Mouse (Mus musculus) embryonic facial prominence, embryonic 10.5 days (tissue): ENCODE data around the gene Rassf7. TPM values are rescaled to one million over a fixed set of nuclear protein-coding genes. Genes with fewer than 3 reads are reported as not detected.
"Not testable (repeated sequence)": the region's sequence is repeated elsewhere in the genome, so short reads cannot be mapped to it uniquely, and the experiment has no call there.

Experiments used
- DNase-seq: peaks from one replicate; pipeline ENCODE4 v3.0.0-alpha.2; 2017; ENCODE audit warnings: low spot score
- H3K27ac ChIP-seq: fragments of 300-500 bp; sonication (generic); replicated peaks from 2 replicates; pipeline ENCODE4 v1.5.1; 2016; ENCODE audit warnings: mild to moderate bottlenecking
- H3K27me3 ChIP-seq: fragments of 300-500 bp; sonication (generic); replicated peaks from 2 replicates; pipeline ENCODE4 v1.6.1; 2016; ENCODE audit warnings: low read depth, mild to moderate bottlenecking; ENCODE audit not compliant: poor library complexity, severe bottlenecking
- H3K36me3 ChIP-seq: fragments of 300-500 bp; sonication (generic); replicated peaks from 2 replicates; pipeline ENCODE4 v1.6.1; 2016; ENCODE audit warnings: mild to moderate bottlenecking, moderate library complexity
- H3K4me1 ChIP-seq: fragments of 300-500 bp; sonication (generic); 2 replicates; pipeline ENCODE4 v1.6.1; 2016
- H3K4me3 ChIP-seq: fragments of 300-500 bp; sonication (generic); 2 replicates; pipeline ENCODE4 v1.5.1; 2016; ENCODE audit warnings: mild to moderate bottlenecking, moderate library complexity
- H3K9me3 ChIP-seq: fragments of 300-500 bp; sonication (generic); 2 replicates; pipeline ENCODE4 v1.6.1; 2016; ENCODE audit warnings: mild to moderate bottlenecking
- WGBS: fragments of 180-500 bp; shearing (Covaris S2); methylation state at CpG from one replicate; pipeline ENCODE4 v1.1.7; 2016; 5-methylcytosine and 5-hydroxymethylcytosine counted together
- microRNA counts: library from miRNA; unstranded; fragments of <30 nt; microRNA quantifications from one replicate; lab custom pipeline; 2017
- microRNA-seq: library from miRNA; unstranded; fragments of <30 nt; microRNA quantifications from one replicate; pipeline ENCODE4, GENCODE M21; 2017
- polyA plus RNA-seq: library from polyadenylated mRNA; unstranded; fragments of >200 nt; fragmentation: Nextera tagmentation; extraction: Ambion mirVana; gene quantifications from 2 replicates; pipeline ENCODE4 v1.2.1, GENCODE M21; 2016

Gene Rassf7
- polyA plus RNA-seq, 1 experiment from 2014 or later = 56.0 TPM

DNA sequence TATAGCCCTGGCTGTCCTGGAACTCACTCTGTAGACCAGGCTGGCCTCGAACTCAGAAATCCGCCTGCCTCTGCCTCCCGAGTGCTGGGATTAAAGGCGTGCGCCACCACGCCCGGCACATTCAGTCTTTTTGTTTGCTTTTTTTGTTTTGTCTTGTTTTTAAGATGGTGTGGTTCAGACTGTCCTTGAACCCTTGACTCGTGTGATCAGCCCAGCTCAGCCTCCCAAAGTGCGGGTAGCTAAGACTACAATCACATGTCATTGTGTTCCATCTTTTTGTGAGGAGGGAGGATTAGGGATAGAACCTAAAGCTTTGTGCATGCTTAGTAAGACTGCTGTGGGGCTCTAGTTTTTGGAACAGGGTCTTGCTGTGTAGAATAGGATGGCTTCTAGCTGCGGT, 15.9 kb downstream of the Rassf7 start:
- peaks cover 25% of the 10 kb centered on the region for H3K4me1 ChIP-seq
- no peaks in the 10 kb centered on the region for H3K9me3 ChIP-seq
- no peak for DNase-seq
- WGBS = 95% methylated on average over 10 of the region's 10 CpGs
- H3K4me3 ChIP-seq = no peak overlapping the region
- no peak overlapping the region for H3K27ac ChIP-seq
- peaks cover 64% of the 10 kb centered on the region for H3K36me3 ChIP-seq
- no peaks in the 10 kb centered on the region for H3K27me3 ChIP-seq

DNA sequence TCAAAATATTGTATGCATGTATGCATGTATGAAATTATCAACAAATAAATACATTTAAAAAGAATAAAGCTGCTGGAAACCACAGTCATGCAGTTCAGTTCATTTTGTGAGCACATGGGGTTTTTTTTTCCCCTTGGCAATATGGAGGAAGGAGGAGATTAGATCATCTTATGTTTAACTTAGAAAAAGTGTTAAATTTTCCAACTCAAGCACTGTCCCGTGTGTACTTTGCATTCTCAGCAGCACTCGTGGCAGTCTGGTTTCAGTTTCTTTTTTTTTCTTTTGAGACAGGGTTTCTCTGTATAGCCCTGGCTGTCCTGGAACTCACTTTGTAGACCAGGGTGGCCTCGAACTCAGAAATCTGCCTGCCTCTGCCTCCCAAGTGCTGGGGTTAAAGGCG, 34.8 kb downstream of the Rassf7 start:
- H3K9me3 ChIP-seq, H3K4me3 ChIP-seq, H3K4me1 ChIP-seq, DNase-seq, H3K27me3 ChIP-seq, H3K27ac ChIP-seq: not testable (repeated sequence)
- peaks cover 98% of the 10 kb centered on the region for H3K36me3 ChIP-seq
- 89% methylated on average over 4 of the region's 4 CpGs for WGBS

DNA sequence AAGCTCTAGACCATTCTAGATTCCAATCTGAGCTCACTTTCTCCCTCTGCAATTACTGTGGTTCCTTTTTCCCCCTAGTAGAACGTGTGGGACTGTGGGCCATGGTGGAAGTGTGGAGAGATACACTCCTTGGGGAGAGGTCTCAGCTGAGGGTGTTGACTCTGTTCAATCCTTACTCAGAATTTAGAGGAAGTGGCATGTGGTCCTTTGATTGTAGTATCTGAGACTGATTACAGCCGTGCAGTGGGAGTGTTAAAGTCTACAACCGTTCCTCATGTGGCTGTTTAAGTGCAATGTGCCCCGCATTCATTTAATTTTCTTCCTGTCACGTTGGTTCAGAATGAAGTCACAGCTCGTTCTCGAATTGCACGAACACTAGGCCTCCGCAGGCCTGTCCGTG, 40.5 kb downstream of the Rassf7 start:
- Histone ChIP-seq H3K27me3 (no peaks in the 10 kb centered on the region), H3K36me3 (peaks cover 98% of the 10 kb centered on the region), H3K9me3 (no peaks in the 10 kb centered on the region), H3K4me3 (no peak overlapping the region), H3K4me1 (no peaks in the 10 kb centered on the region), H3K27ac (no peak overlapping the region)
- DNase-seq = no peak
- WGBS = 92% methylated on average over 10 of the region's 10 CpGs

DNA sequence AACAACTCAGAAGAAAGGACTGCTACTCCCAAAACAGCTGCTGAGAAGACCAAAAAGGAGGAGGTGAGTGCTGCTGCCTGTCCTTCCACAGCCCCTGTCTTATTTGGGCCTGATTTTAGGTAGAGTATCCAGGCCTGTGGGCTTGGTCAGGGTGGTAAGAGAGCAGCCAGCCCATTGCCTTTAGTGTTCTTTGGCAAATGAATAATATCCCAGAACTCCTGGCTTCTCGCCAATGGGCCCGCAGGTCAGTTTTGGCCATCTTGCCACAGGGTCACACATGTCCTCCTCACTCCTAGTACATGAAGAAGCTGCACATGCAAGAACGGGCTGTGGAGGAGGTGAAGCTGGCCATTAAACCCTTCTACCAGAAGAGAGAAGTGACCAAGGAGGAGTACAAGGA, 45.8 kb downstream of the Rassf7 start:
- H3K4me3 ChIP-seq = no peak overlapping the region
- peaks cover 81% of the 10 kb centered on the region for H3K36me3 ChIP-seq
- 94% methylated on average over 3 of the region's 3 CpGs for WGBS
- H3K27me3 ChIP-seq = no peaks in the 10 kb centered on the region
- no peaks in the 10 kb centered on the region for H3K9me3 ChIP-seq
- H3K27ac ChIP-seq = no peak overlapping the region
- peaks cover 17% of the 10 kb centered on the region for H3K4me1 ChIP-seq
- DNase-seq = no peak

DNA sequence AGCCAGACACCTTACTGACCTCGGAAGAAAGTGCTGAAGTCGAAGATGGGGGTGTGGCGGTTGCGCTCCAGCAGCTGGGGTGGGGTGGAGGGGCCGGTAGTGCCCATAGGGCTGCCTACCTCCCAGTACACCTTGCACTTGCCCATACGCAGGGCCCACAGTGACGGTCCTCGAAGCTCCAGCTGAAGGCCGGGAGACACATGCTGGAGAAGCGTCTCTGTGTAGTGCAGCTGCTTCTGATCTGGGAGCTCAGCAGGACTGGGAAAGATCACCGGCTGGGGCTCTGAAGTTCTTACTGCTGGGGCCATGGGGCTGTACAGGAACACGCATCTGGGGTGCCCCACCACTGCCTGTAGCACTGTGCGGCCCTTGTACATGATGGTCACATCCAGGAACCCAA, 48.0 kb downstream of the Rassf7 start:
- peaks cover 18% of the 10 kb centered on the region for H3K4me1 ChIP-seq
- H3K27ac ChIP-seq = no peak overlapping the region
- WGBS = 88% methylated on average over 13 of the region's 13 CpGs
- H3K4me3 ChIP-seq = no peak overlapping the region
- peaks cover 60% of the 10 kb centered on the region for H3K36me3 ChIP-seq
- DNase-seq = no peak
- no peaks in the 10 kb centered on the region for H3K27me3 ChIP-seq
- no peaks in the 10 kb centered on the region for H3K9me3 ChIP-seq

DNA sequence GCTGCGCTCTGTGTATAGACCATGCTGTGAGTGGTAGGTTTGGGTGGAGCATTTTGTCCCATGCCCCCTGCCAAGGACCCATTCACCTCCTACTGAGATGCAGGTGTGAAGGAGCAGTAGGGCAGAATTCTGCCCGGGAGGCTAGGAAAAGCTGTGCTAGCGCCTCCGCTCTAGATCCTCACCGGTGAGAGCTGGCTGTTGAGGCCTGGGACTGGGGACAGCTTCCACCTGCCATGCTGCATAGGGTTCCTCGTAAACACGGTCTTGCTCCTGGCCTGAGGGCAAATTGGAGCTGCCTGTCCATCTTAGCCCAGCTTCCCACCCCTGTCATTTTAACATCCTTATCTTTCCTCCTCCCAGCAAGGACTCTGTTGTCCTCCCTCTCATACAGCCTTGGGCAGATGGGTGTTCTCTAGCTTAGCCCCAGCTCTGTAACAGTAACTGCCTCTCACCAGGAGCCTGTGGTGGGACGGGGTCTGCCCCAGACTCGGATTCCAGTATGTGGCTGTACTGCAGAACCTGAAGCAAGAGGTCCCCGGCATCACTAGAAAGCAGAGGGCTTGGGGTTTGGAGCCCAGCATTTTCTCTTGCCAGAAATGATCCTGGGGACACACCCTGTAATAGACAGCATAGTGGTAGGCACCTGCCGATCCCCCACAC, 48.5 kb downstream of the Rassf7 start:
- DNase-seq = no peak
- Histone ChIP-seq H3K9me3 (no peaks in the 10 kb centered on the region), H3K4me1 (peaks cover 18% of the 10 kb centered on the region), H3K4me3 (no peak overlapping the region), H3K36me3 (peaks cover 54% of the 10 kb centered on the region), H3K27ac (no peak overlapping the region), H3K27me3 (no peaks in the 10 kb centered on the region)
- 77% methylated on average over 11 of the region's 11 CpGs for WGBS

DNA sequence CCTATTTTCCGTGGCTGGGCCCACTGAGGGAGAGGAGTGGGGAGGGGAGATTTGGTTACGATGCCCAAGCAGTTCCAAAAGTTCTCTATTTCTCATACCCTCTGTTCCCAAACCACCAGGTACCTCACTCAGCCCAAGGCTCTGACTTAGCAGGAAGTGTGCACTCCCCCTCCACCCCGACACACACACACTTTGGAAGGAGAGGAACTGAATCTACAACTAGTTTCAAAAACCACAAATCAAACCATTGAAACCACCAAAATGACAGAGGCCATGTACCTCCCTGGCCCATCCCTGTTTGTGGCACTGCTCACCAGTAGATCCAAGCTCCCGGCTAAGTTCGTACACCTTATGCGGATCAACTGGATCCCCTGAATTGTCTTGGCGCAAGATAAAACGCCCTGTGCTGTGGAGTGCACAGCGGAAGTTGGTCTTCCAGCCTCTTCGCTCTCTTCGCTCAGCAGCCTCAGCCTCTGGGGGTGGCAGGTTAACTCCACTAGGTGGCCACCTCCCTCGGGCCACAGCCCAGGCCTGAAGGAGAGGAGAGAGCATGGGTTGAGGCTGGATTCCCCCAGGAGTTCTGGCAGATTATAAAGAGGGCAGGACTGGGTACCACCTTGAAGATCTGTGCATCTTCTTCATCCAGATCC, 49.2 kb downstream of the Rassf7 start:
- peaks cover 18% of the 10 kb centered on the region for H3K4me1 ChIP-seq
- WGBS = 40% methylated on average over 12 of the region's 12 CpGs
- no peaks in the 10 kb centered on the region for H3K9me3 ChIP-seq
- no peak overlapping the region for H3K27ac ChIP-seq
- H3K36me3 ChIP-seq = peaks cover 47% of the 10 kb centered on the region
- H3K27me3 ChIP-seq = no peaks in the 10 kb centered on the region
- no peak overlapping the region for H3K4me3 ChIP-seq
- DNase-seq = peak; percentile 43

DNA sequence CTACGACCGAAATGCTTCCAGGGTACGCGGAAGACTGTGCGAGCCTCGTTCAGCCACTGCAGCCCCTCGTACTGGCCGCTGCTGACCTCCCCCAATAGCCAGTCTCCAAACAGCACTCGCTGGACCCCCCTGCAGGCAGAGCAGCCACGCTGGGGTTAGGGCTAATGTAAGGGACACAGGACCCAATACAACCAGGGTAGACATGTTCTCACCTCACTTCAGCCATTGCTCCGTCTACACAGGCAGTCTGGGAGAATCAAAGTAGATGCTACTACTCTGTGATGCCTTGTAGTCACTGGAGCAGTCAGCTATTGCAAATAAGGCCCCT, 49.7 kb downstream of the Rassf7 start:
- 38% methylated on average over 11 of the region's 11 CpGs for WGBS
- Histone ChIP-seq H3K4me1 (peaks cover 18% of the 10 kb centered on the region), H3K4me3 (peak overlapping the region; percentile 55; the same call in 1 of the 2 replicates), H3K36me3 (peaks cover 42% of the 10 kb centered on the region), H3K27me3 (no peaks in the 10 kb centered on the region), H3K27ac (no peak overlapping the region), H3K9me3 (no peaks in the 10 kb centered on the region)
- no peak for DNase-seq

DNA sequence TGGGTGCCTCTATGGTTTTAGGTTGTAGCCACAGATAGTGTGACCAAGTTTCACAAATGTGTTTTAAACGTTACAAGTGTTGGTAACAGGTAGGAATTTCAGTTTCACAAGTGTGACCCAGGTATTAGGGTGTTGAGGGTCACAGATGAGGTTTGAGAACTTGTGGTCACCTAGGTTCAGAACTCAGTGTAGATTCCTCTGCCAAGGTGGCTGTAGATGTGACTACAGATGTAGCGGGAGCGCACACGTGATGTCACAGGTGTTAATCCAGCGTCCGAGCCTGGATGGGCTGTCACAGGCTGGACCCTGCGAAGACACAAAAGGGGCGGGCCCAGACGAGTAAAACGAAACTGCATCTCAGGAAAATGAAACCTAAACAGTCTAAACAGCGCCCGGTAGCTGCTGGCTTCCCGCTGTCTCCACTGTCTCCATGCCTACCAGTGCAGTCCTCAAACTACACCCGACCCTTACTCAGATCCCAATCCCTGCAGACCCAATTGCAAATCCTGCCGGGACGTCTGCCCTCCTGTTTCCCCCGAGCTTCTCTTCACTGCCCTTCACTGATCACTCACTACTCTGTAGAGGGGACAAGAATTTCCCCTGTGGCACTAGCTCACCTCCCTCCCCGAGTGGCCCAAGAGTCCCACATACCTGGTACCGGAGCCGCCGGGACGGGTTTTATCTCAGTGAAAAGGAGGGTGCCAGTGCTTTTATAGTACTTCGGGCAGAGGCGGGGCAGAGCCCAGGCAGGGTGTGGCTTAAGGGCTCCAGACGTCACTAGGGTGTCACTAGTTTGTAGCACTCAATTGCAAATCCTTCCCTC, 50.3 kb downstream of the Rassf7 start, which contains the start of gene Irf7:
Gene Irf7, minus strand, starts transcription at position 743 of the 823 bp plus-strand sequence.
- no peak for DNase-seq
- H3K27ac ChIP-seq = no peak within 1 kb of the TSS
- H3K27me3 ChIP-seq = no peaks in the 10 kb centered on the region
- 14% methylated on average over 25 of the region's 25 CpGs for WGBS
- no peaks in the 10 kb centered on the region for H3K9me3 ChIP-seq
- H3K4me3 ChIP-seq = peak within 1 kb of the TSS; percentile 55
- H3K36me3 ChIP-seq = peaks cover 36% of the 10 kb centered on the region
- peaks cover 18% of the 10 kb centered on the region for H3K4me1 ChIP-seq

MicroRNAs encoded within 50 kb of the gene (microRNA counts, 519-probe panel; counts per million panel counts)
- microRNA mmu-miR-210 (lab: Ali Mortazavi, UCI) = 4,744 counts per million, percentile 85 among the panel's probes with 10 or more counts

Small RNAs within 50 kb of the gene (microRNA-seq; reads per million reads assigned to microRNA genes)
- 536 reads per million, percentile 69 among the genes with 10 or more reads in this experiment for gene Mir210

Other genes with a start within 250 kb of the Rassf7 start
- 8.7 and 13.4 TPM in 2 replicates for gene Ifitm1, start 248.6 kb upstream of the Rassf7 start, polyA plus RNA-seq
- gene Ifitm3, start 205.1 kb upstream of the Rassf7 start, polyA plus RNA-seq = 42.6 and 44.7 TPM in 2 replicates
- not detected in 2 replicates for gene Ifitm6, start 197.9 kb upstream of the Rassf7 start, polyA plus RNA-seq
- gene Gm17387, start 186.7 kb upstream of the Rassf7 start, polyA plus RNA-seq = not detected in 2 replicates
- 26.5 and 27.7 TPM in 2 replicates for gene B4galnt4, start 154.8 kb upstream of the Rassf7 start, polyA plus RNA-seq
- gene Pkp3, start 137.6 kb upstream of the Rassf7 start, polyA plus RNA-seq = 9.4 and 9.6 TPM in 2 replicates
- gene Sigirr, start 115.3 kb upstream of the Rassf7 start, polyA plus RNA-seq = 2.2 and 2.3 TPM in 2 replicates
- 1.8 and 2.5 TPM in 2 replicates for gene Ano9, start 98.1 kb upstream of the Rassf7 start, polyA plus RNA-seq
- gene Ptdss2, start 93.5 kb upstream of the Rassf7 start, polyA plus RNA-seq = 77.8 and 83.8 TPM in 2 replicates
- gene Rnh1, start 43.0 kb upstream of the Rassf7 start, polyA plus RNA-seq = 77.9 and 79.7 TPM in 2 replicates
- 94.3 and 94.9 TPM in 2 replicates for gene Hras, start 21.9 kb upstream of the Rassf7 start, polyA plus RNA-seq
- gene Lrrc56, start 21.7 kb upstream of the Rassf7 start, polyA plus RNA-seq = 15.1 and 18.1 TPM in 2 replicates
- 4.9 and 5.3 TPM in 2 replicates for gene Lmntd2, start 1.8 kb upstream of the Rassf7 start, polyA plus RNA-seq
- gene Phrf1, start 12.9 kb downstream of the Rassf7 start, polyA plus RNA-seq = 114 and 124 TPM in 2 replicates
- gene Irf7, start 50.6 kb downstream of the Rassf7 start, polyA plus RNA-seq = 0.34 TPM in 2 replicates
- 0.10 and 0.17 TPM in 2 replicates for gene Cdhr5, start 60.9 kb downstream of the Rassf7 start, polyA plus RNA-seq
- gene Sct, start 63.3 kb downstream of the Rassf7 start, polyA plus RNA-seq = 8.8 and 9.6 TPM in 2 replicates
- gene Drd4, start 76.1 kb downstream of the Rassf7 start, polyA plus RNA-seq = 0.60 and 0.86 TPM in 2 replicates
- gene Deaf1, start 111.8 kb downstream of the Rassf7 start, polyA plus RNA-seq = 57.9 and 65.0 TPM in 2 replicates
- gene Tmem80, start 111.9 kb downstream of the Rassf7 start, polyA plus RNA-seq = 44.9 and 49.0 TPM in 2 replicates
- gene Eps8l2, start 123.0 kb downstream of the Rassf7 start, polyA plus RNA-seq = 12.1 and 13.0 TPM in 2 replicates
- 297 and 299 TPM in 2 replicates for gene Taldo1, start 176.3 kb downstream of the Rassf7 start, polyA plus RNA-seq
- gene Gatd1, start 198.3 kb downstream of the Rassf7 start, polyA plus RNA-seq = 48.5 and 50.8 TPM in 2 replicates
- gene Cend1, start 213.6 kb downstream of the Rassf7 start, polyA plus RNA-seq = 7.7 and 8.4 TPM in 2 replicates
- gene Slc25a22, start 222.0 kb downstream of the Rassf7 start, polyA plus RNA-seq = 49.3 and 52.2 TPM in 2 replicates
- 24.9 and 26.0 TPM in 2 replicates for gene Pidd1, start 228.2 kb downstream of the Rassf7 start, polyA plus RNA-seq
- 1,198 and 1,200 TPM in 2 replicates for gene Rplp2, start 231.5 kb downstream of the Rassf7 start, polyA plus RNA-seq
- gene Pnpla2, start 239.3 kb downstream of the Rassf7 start, polyA plus RNA-seq = 13.2 and 14.3 TPM in 2 replicates
- gene Cracr2b, start 245.2 kb downstream of the Rassf7 start, polyA plus RNA-seq = 6.6 and 8.3 TPM in 2 replicates